Mouse (Mus musculus) spleen, postnatal 4 days (tissue): Measurements from ENCODE around the gene Ift80.
"Not testable (repeated sequence)": the region's sequence is repeated elsewhere in the genome, so short reads cannot be mapped to it uniquely, and the experiment has no call there.

ENCODE experiments used
- DNase-seq, 2 experiments: peaks; one replicate each; pipeline ENCODE4 v3.0.0; 2022; ENCODE audit warnings: low spot score in 2 of 2

The Ift80 gene

GRCm38 (mm10) chr3:69004437-69005337 lies at the start of gene Ift80, which contains the start of gene Smc4:
Gene Ift80, minus strand, starts transcription at chr3:69004570.
Gene Smc4, plus strand, starts transcription at chr3:69004738.
- peak; percentile 95 to 97 for DNase-seq

GRCm38 (mm10) chr3:69051894-69052293 lies 47.5 kb upstream of the Ift80 start:
- DNase-seq: no peak

GRCm38 (mm10) chr3:69049011-69049410 lies 44.6 kb upstream of the Ift80 start:
- no peak for DNase-seq

GRCm38 (mm10) chr3:69047684-69048083 lies 43.3 kb upstream of the Ift80 start:
- DNase-seq: no peak

- no peak for DNase-seq
These were observed 42.1 kb upstream of the Ift80 start for GRCm38 (mm10) chr3:69046509-69046908.

- DNase-seq: no peak
These were observed 41.4 kb upstream of the Ift80 start for GRCm38 (mm10) chr3:69045750-69046149.

GRCm38 (mm10) chr3:69045400-69045703 lies 41.0 kb upstream of the Ift80 start:
- DNase-seq: no peak

- DNase-seq: peak; percentile 91 to 97
These were observed 40.5 kb upstream of the Ift80 start, which contains the start of gene Trim59 for GRCm38 (mm10) chr3:69044645-69045399. Gene Trim59, minus strand, starts transcription at chr3:69044755.

GRCm38 (mm10) chr3:69044167-69044591 lies 39.8 kb upstream of the Ift80 start:
- DNase-seq: no peak

- no peak for DNase-seq
These were observed 36.9 kb upstream of the Ift80 start for GRCm38 (mm10) chr3:69041298-69041697.

GRCm38 (mm10) chr3:69040105-69040504 lies 35.7 kb upstream of the Ift80 start:
- no peak for DNase-seq

GRCm38 (mm10) chr3:69026133-69026783 lies 21.9 kb upstream of the Ift80 start:
- DNase-seq: no peak

- no peak for DNase-seq
These were observed 16.4 kb upstream of the Ift80 start for GRCm38 (mm10) chr3:69020764-69021163.

GRCm38 (mm10) chr3:69020285-69020684 lies 15.9 kb upstream of the Ift80 start:
- peak in 1 of 2 experiments; percentile 21 for DNase-seq

- DNase-seq: not testable (repeated sequence)
These were observed 14.3 kb upstream of the Ift80 start for GRCm38 (mm10) chr3:69018635-69019034.

GRCm38 (mm10) chr3:69017181-69017580 lies 12.8 kb upstream of the Ift80 start:
- no peak for DNase-seq

GRCm38 (mm10) chr3:69008873-69009272 lies 4.5 kb upstream of the Ift80 start:
- DNase-seq: no peak

- peak; percentile 16 to 62 for DNase-seq
These were observed 1.9 kb upstream of the Ift80 start for GRCm38 (mm10) chr3:69006246-69006760.

- peak; percentile 73 to 87 for DNase-seq
These were observed 1.2 kb upstream of the Ift80 start for GRCm38 (mm10) chr3:69005338-69006245.

- no peak for DNase-seq
These were observed 324 bp downstream of the Ift80 start for GRCm38 (mm10) chr3:69004055-69004436.

- no peak for DNase-seq
These were observed 1.6 kb downstream of the Ift80 start for GRCm38 (mm10) chr3:69002781-69003180.
